Mouse (Mus musculus): Measurements from ENCODE around the gene Popdc2.

DNA sequence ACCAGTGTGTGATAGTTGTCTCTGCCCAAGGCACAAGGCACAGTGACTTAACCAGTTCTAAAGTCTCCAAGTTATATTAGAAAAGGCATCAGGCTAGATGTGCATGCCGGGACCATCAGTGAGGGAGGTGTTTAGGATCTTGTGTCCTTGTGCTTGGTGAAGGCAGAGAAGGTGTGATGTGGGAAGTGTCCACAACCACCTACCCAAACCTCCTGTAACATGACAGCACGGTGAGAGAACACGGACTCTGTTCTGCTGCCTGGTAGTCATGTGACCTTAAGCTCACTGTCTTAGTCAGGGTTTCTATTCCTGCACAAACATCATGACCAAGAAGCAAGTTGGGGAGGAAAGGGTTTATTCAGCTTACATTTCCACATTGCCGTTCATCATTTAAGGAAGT, 4.2 kb downstream of the Popdc2 start:
- TF ChIP-seq GATA1 (IDR thresholded peaks at IDR 0.05; ENCODE audit: low read length) (no peak), TAL1 (IDR thresholded peaks at IDR 0.05; ENCODE audit: low read length) (no peak)
